ENCODE assay signal across 17 mouse cellular contexts in genomic region chr12:100982217-100982616, GRCm38 (mm10). TPM values are rescaled to one million over a fixed set of nuclear protein-coding genes. Genes with fewer than 3 reads are reported as not detected.
DNase-seq lines count a peak whose midpoint lies in the region; ATAC-seq and TF ChIP-seq lines count a peak whose summit lies in the region.
"Had no signal": no experiment of that assay in that cellular context is flagged by ENCODE, and none has a peak within 500 bp of the region (broad histone marks: within the 10 kb centered on the region; RNA-seq: fewer than 3 reads in every experiment).

No protein-coding gene starts in this region.

- H3K27ac ChIP-seq in embryonic facial prominence, embryonic 13.5 days = 0 out of 2 replicates have a peak overlapping the region, but pooled peaks have one; percentile 22
- no peak overlapping the region for H3K27ac ChIP-seq in embryonic facial prominence, embryonic 10.5 days (replicated peaks)
- peak overlapping the region; percentile 11; the same call in 1 of the 2 replicates for H3K27ac ChIP-seq in left cerebral cortex, adult 2 months
- peak overlapping the region; percentile 62 for H3K27ac ChIP-seq in heart, embryonic 13.5 days (replicated peaks)
- H3K27ac ChIP-seq in intestine, embryonic 16.5 days (ENCODE audit: low read length) = no peak overlapping the region
- no peak overlapping the region for H3K27ac ChIP-seq in kidney, embryonic 16.5 days (ENCODE audit: low read length)
- H3K27ac ChIP-seq: limb, embryonic 15.5 days; midbrain, embryonic 15.5 days; neural tube, embryonic 13.5 days had no signal

- peaks cover 37% of the 10 kb centered on the region for H3K4me1 ChIP-seq in embryonic facial prominence, embryonic 13.5 days
- peaks cover 35% of the 10 kb centered on the region for H3K4me1 ChIP-seq in embryonic facial prominence, embryonic 10.5 days
- H3K4me1 ChIP-seq in heart, embryonic 13.5 days = peaks cover 27% of the 10 kb centered on the region
- H3K4me1 ChIP-seq in intestine, embryonic 16.5 days (ENCODE audit: control insufficient read depth, insufficient read depth, low read length) = peaks cover 24% of the 10 kb centered on the region
- peaks cover 11% of the 10 kb centered on the region; the same call in 1 of the 2 replicates for H3K4me1 ChIP-seq in kidney, embryonic 16.5 days (ENCODE audit: insufficient read depth, low read length)

- WGBS in embryonic facial prominence, embryonic 13.5 days = 80% methylated on average over 8 of the region's 8 CpGs
- WGBS in embryonic facial prominence, embryonic 10.5 days = 89% methylated on average over 8 of the region's 8 CpGs
- 42% methylated on average over 8 of the region's 8 CpGs for WGBS in heart, embryonic 13.5 days
- WGBS in intestine, embryonic 16.5 days = 56% methylated on average over 8 of the region's 8 CpGs
- WGBS in kidney, embryonic 16.5 days = 76% methylated on average over 8 of the region's 8 CpGs

- H3K36me3 ChIP-seq in embryonic facial prominence, embryonic 13.5 days = no peaks in the 10 kb centered on the region
- peaks cover 21% of the 10 kb centered on the region for H3K36me3 ChIP-seq in embryonic facial prominence, embryonic 10.5 days (replicated peaks)
- no peaks in the 10 kb centered on the region for H3K36me3 ChIP-seq in heart, embryonic 13.5 days
- H3K36me3 ChIP-seq in intestine, embryonic 16.5 days (ENCODE audit: control insufficient read depth, insufficient read depth, low read length) = 0 out of 2 replicates have a peak, but pooled peaks cover 2% of the 10 kb centered on the region
- no peaks in the 10 kb centered on the region; the same call in 1 of the 2 replicates for H3K36me3 ChIP-seq in kidney, embryonic 16.5 days (ENCODE audit: insufficient read depth, low read length)
- H3K36me3 ChIP-seq: limb, embryonic 15.5 days; midbrain, embryonic 15.5 days; neural tube, embryonic 13.5 days had no signal

- no peak overlapping the region for H3K4me2 ChIP-seq in embryonic facial prominence, embryonic 13.5 days
- peak overlapping the region; percentile 27 for H3K4me2 ChIP-seq in heart, embryonic 13.5 days
- no peak overlapping the region for H3K4me2 ChIP-seq in intestine, embryonic 16.5 days (ENCODE audit: low read depth, low read length)
- no peak overlapping the region for H3K4me2 ChIP-seq in kidney, embryonic 16.5 days (replicated peaks; ENCODE audit: low read depth, low read length)
- H3K4me2 ChIP-seq: limb, embryonic 15.5 days; midbrain, embryonic 15.5 days; neural tube, embryonic 13.5 days had no signal

- H3K4me3 ChIP-seq in embryonic facial prominence, embryonic 13.5 days = no peak overlapping the region
- H3K4me3 ChIP-seq in embryonic facial prominence, embryonic 10.5 days = no peak overlapping the region
- H3K4me3 ChIP-seq in left cerebral cortex, adult 2 months = no peak overlapping the region
- no peak overlapping the region for H3K4me3 ChIP-seq in heart, embryonic 13.5 days
- no peak overlapping the region for H3K4me3 ChIP-seq in intestine, embryonic 16.5 days (ENCODE audit: low read length)
- no peak overlapping the region for H3K4me3 ChIP-seq in kidney, embryonic 16.5 days (ENCODE audit: low read length)
- H3K4me3 ChIP-seq: limb, embryonic 15.5 days; midbrain, embryonic 15.5 days; neural tube, embryonic 13.5 days had no signal

- no peaks in the 10 kb centered on the region; the same call in 1 of the 2 replicates for H3K27me3 ChIP-seq in embryonic facial prominence, embryonic 13.5 days
- peaks cover 11% of the 10 kb centered on the region for H3K27me3 ChIP-seq in embryonic facial prominence, embryonic 10.5 days (replicated peaks; ENCODE audit: low read depth, poor library complexity, severe bottlenecking)
- peaks cover 16% of the 10 kb centered on the region; the same call in 1 of the 2 replicates for H3K27me3 ChIP-seq in heart, embryonic 13.5 days (replicated peaks)
- H3K27me3 ChIP-seq in intestine, embryonic 16.5 days (replicated peaks; ENCODE audit: control insufficient read depth, insufficient read depth, low read length) = no peaks in the 10 kb centered on the region
- no peaks in the 10 kb centered on the region for H3K27me3 ChIP-seq in kidney, embryonic 16.5 days (ENCODE audit: insufficient read depth, low read length)
- H3K27me3 ChIP-seq: CH12.LX; midbrain, embryonic 15.5 days had no signal

- ATAC-seq in embryonic facial prominence, embryonic 13.5 days (ENCODE audit: insufficient number of reproducible peaks, insufficient read depth, low FRiP score, low TSS enrichment, low read depth) = no peak
- no peak for ATAC-seq in heart, embryonic 13.5 days (ENCODE audit: extremely low read depth, insufficient number of reproducible peaks, low FRiP score, low TSS enrichment)
- peak; percentile 65 for ATAC-seq in intestine, embryonic 16.5 days
- ATAC-seq in kidney, embryonic 16.5 days (ENCODE audit: low FRiP score, low TSS enrichment) = no peak
- ATAC-seq: activated CD4-positive, CD25-positive, alpha-beta regulatory T cell, adult 4 months; midbrain, embryonic 15.5 days had no signal

- DNase-seq in embryonic facial prominence, embryonic 10.5 days (ENCODE audit: low spot score) = no peak
- no peak for DNase-seq in left cerebral cortex, adult 2 months (ENCODE audit: extremely low spot score in 1 of 2, low spot score in 2 of 2)
- DNase-seq in left cerebral cortex, postnatal 10 days (ENCODE audit: extremely low spot score in 1 of 2, low spot score in 2 of 2) = no peak
- DNase-seq in left cerebral cortex, postnatal 25 days (ENCODE audit: low spot score in 2 of 2) = no peak
- DNase-seq: cerebellum, adult 2 months; embryo, embryonic 11 days; kidney, adult 2 months; kidney, postnatal 4 days had no signal

- TF ChIP-seq CTCF in left cerebral cortex, adult 2 months (IDR thresholded peaks at IDR 0.05) = no peak

- no peak overlapping the region for H3K9ac ChIP-seq in embryonic facial prominence, embryonic 13.5 days
- H3K9ac ChIP-seq in heart, embryonic 13.5 days = 0 out of 2 replicates have a peak overlapping the region, but pooled peaks have one; percentile 9
- no peak overlapping the region for H3K9ac ChIP-seq in intestine, embryonic 16.5 days (ENCODE audit: low read depth, low read length)
- no peak overlapping the region for H3K9ac ChIP-seq in kidney, embryonic 16.5 days (replicated peaks; ENCODE audit: low read length)
- H3K9ac ChIP-seq: limb, embryonic 15.5 days; midbrain, embryonic 15.5 days; neural tube, embryonic 13.5 days had no signal

- H3K9me3 ChIP-seq in embryonic facial prominence, embryonic 13.5 days = no peaks in the 10 kb centered on the region
- H3K9me3 ChIP-seq in embryonic facial prominence, embryonic 10.5 days = no peaks in the 10 kb centered on the region
- no peaks in the 10 kb centered on the region for H3K9me3 ChIP-seq in heart, embryonic 13.5 days
- H3K9me3 ChIP-seq in intestine, embryonic 16.5 days (ENCODE audit: control insufficient read depth, low read length) = no peaks in the 10 kb centered on the region
- H3K9me3 ChIP-seq in kidney, embryonic 16.5 days (ENCODE audit: low read length) = no peaks in the 10 kb centered on the region
- H3K9me3 ChIP-seq: limb, embryonic 15.5 days; midbrain, embryonic 15.5 days; neural tube, embryonic 13.5 days had no signal

- intact Hi-C loops in left cerebral cortex, adult 2 months (cut with DNase I) = no loop called here
- intact Hi-C loops in left cerebral cortex, postnatal 10 days (cut with DNase I) = no loop called here
- intact Hi-C loops in left cerebral cortex, postnatal 25 days (cut with DNase I) = no loop called here

RNA-seq across cellular contexts. Expression of gene Ccdc88c, which starts 46.6 kb away (rescaled TPM):
- polyA plus RNA-seq in embryonic facial prominence, embryonic 13.5 days (2015; fragmentation: Nextera tagmentation; extraction: Ambion mirVana) = 4.5 and 5.5 TPM in 2 replicates
- 10.8 and 12.5 TPM in 2 replicates for polyA plus RNA-seq in embryonic facial prominence, embryonic 10.5 days (2016; fragmentation: Nextera tagmentation; extraction: Ambion mirVana)
- total RNA-seq in left cerebral cortex, adult 2 months (2021) = 10 to 100 TPM; 23.2 to 30.1 TPM
- 10 to 100 TPM; 26.3 TPM for total RNA-seq in left cerebral cortex, postnatal 10 days (2021)
- polyA plus RNA-seq in heart, embryonic 13.5 days (2015; fragmentation: Nextera tagmentation; extraction: Ambion mirVana) = 1.8 and 1.9 TPM in 2 replicates
- 13.1 and 13.6 TPM in 2 replicates for polyA plus RNA-seq in intestine, embryonic 16.5 days (2015; fragmentation: Nextera tagmentation; extraction: Ambion mirVana)
- 12.0 and 14.3 TPM in 2 replicates for polyA plus RNA-seq in kidney, embryonic 16.5 days (2015; fragmentation: Nextera tagmentation; extraction: Ambion mirVana)
- total RNA-seq in left cerebral cortex, postnatal 25 days (2021) = 10 to 100 TPM; 21.9 to 25.5 TPM

Comparison
In these comparisons a context has a peak if more than half of its experiments do, and no peak if none do; other contexts are left out.
1. H3K27ac ChIP-seq: peak in embryonic facial prominence, embryonic 13.5 days (single experiment), left cerebral cortex, adult 2 months (single experiment) and heart, embryonic 13.5 days (single experiment); none in embryonic facial prominence, embryonic 10.5 days (single experiment), intestine, embryonic 16.5 days (single experiment) and kidney, embryonic 16.5 days (single experiment).